9 mouse cellular contexts compared by ENCODE assay signal in genomic region chr6:52202362-52203120, GRCm38 (mm10). TPM values are rescaled to one million over a fixed set of nuclear protein-coding genes. Genes with fewer than 3 reads are reported as not detected.
A peak's percentile ranks its signal among the peaks of the same experiment; 100 is the strongest.
DNase-seq lines count a peak whose midpoint lies in the region; ATAC-seq and TF ChIP-seq lines count a peak whose summit lies in the region.
"Had no signal": no experiment of that assay in that cellular context is flagged by ENCODE, and none has a peak within 500 bp of the region (broad histone marks: within the 10 kb centered on the region; RNA-seq: fewer than 3 reads in every experiment).

No protein-coding gene starts in this region.

- peak; percentile 47 for DNase-seq in forebrain, embryonic 10.5 days (ENCODE audit: extremely low spot score, low spot score)
- peak; percentile 79 for DNase-seq in intestine, embryonic 14.5 days (ENCODE audit: low spot score)
- no peak for DNase-seq in cerebellum, postnatal 4 days (ENCODE audit: low spot score in 2 of 2)
- DNase-seq in Muller cell, postnatal 12 days (ENCODE audit: inconsistent ontology term): no peak
- no peak for DNase-seq in T-cell, adult 2 months (ENCODE audit: low spot score)
- DNase-seq: cerebellum, adult 8-10 months had no signal

- TF ChIP-seq EP300 in ES-Bruce4 (IDR thresholded peaks at IDR 0.05; ENCODE audit: insufficient read depth, low read depth, low read length): no peak

- no peak overlapping the region for H3K4me3 ChIP-seq in forebrain, embryonic 10.5 days
- no peak overlapping the region for H3K4me3 ChIP-seq in forebrain, embryonic 12.5 days (replicated peaks)
- peak overlapping the region; percentile 72 for H3K4me3 ChIP-seq in ES-Bruce4 (ENCODE audit: low read depth, low read length)
- peak overlapping the region; percentile 67 for H3K4me3 ChIP-seq in intestine, embryonic 14.5 days (ENCODE audit: low read depth, low read length)
- H3K4me3 ChIP-seq in liver, embryonic 15.5 days (replicated peaks): peak overlapping the region; percentile 50; the same call in 1 of the 2 replicates

- 2% methylated on average over 22 of the region's 22 CpGs for WGBS in forebrain, embryonic 10.5 days
- 1% methylated on average over 22 of the region's 22 CpGs for WGBS in forebrain, embryonic 12.5 days
- 27% methylated on average over 22 of the region's 22 CpGs for WGBS in intestine, embryonic 14.5 days
- WGBS in liver, embryonic 15.5 days (ENCODE audit: insufficient replicate concordance): 35% methylated on average over 22 of the region's 22 CpGs

- no peak for TF ChIP-seq CTCF in ES-Bruce4 (IDR thresholded peaks at IDR 0.05; ENCODE audit: low read depth, low read length)

- no peak for ATAC-seq in forebrain, embryonic 12.5 days (ENCODE audit: low FRiP score)
- no peak for ATAC-seq in intestine, embryonic 14.5 days (replicated peaks; ENCODE audit: low FRiP score, low TSS enrichment, low read depth)
- no peak for ATAC-seq in liver, embryonic 15.5 days (ENCODE audit: insufficient read depth)

- H3K4me1 ChIP-seq in forebrain, embryonic 10.5 days: peaks cover 16% of the 10 kb centered on the region
- H3K4me1 ChIP-seq in forebrain, embryonic 12.5 days: peaks cover 9% of the 10 kb centered on the region; the same call in 1 of the 2 replicates
- H3K4me1 ChIP-seq in ES-Bruce4 (ENCODE audit: control insufficient read depth, insufficient read depth, low read length): no peaks in the 10 kb centered on the region
- peaks cover 49% of the 10 kb centered on the region for H3K4me1 ChIP-seq in intestine, embryonic 14.5 days (replicated peaks; ENCODE audit: control insufficient read depth, insufficient read depth, low read length)
- H3K4me1 ChIP-seq in liver, embryonic 15.5 days (replicated peaks): no peaks in the 10 kb centered on the region; the same call in none of the 2 replicates

- no peak overlapping the region for H3K4me2 ChIP-seq in forebrain, embryonic 12.5 days
- peak overlapping the region; percentile 78 for H3K4me2 ChIP-seq in intestine, embryonic 14.5 days (ENCODE audit: low read length)
- H3K4me2 ChIP-seq in liver, embryonic 15.5 days: no peak overlapping the region

- H3K9ac ChIP-seq in forebrain, embryonic 12.5 days: no peak overlapping the region
- H3K9ac ChIP-seq in ES-Bruce4 (ENCODE audit: low read depth, poor library complexity, severe bottlenecking): peak overlapping the region; percentile 43; the same call in 1 of the 2 replicates
- peak overlapping the region; percentile 97 for H3K9ac ChIP-seq in intestine, embryonic 14.5 days (ENCODE audit: low read length)
- no peak overlapping the region for H3K9ac ChIP-seq in liver, embryonic 15.5 days

- peaks cover 100% of the 10 kb centered on the region for H3K27me3 ChIP-seq in forebrain, embryonic 10.5 days (ENCODE audit: poor library complexity, severe bottlenecking)
- H3K27me3 ChIP-seq in forebrain, embryonic 12.5 days: peaks cover 99% of the 10 kb centered on the region
- H3K27me3 ChIP-seq in ES-Bruce4 (ENCODE audit: control insufficient read depth, insufficient read depth, low read length, poor library complexity, severe bottlenecking): peaks cover 35% of the 10 kb centered on the region
- H3K27me3 ChIP-seq in intestine, embryonic 14.5 days (replicated peaks; ENCODE audit: control insufficient read depth, insufficient read depth, low read length): peaks cover 20% of the 10 kb centered on the region
- H3K27me3 ChIP-seq in liver, embryonic 15.5 days: peaks cover 100% of the 10 kb centered on the region

- no peak overlapping the region for H3K27ac ChIP-seq in forebrain, embryonic 10.5 days
- no peak overlapping the region for H3K27ac ChIP-seq in forebrain, embryonic 12.5 days
- no peak overlapping the region for H3K27ac ChIP-seq in ES-Bruce4 (ENCODE audit: insufficient read depth, low read length)
- peak overlapping the region; percentile 81 for H3K27ac ChIP-seq in intestine, embryonic 14.5 days (ENCODE audit: low read depth)
- no peak overlapping the region for H3K27ac ChIP-seq in liver, embryonic 15.5 days (replicated peaks)

- no peaks in the 10 kb centered on the region for H3K36me3 ChIP-seq in forebrain, embryonic 10.5 days (replicated peaks)
- no peaks in the 10 kb centered on the region for H3K36me3 ChIP-seq in forebrain, embryonic 12.5 days (replicated peaks)
- no peaks in the 10 kb centered on the region for H3K36me3 ChIP-seq in ES-Bruce4 (ENCODE audit: control insufficient read depth, insufficient read depth, low read length, poor library complexity, severe bottlenecking)
- peaks cover 11% of the 10 kb centered on the region; the same call in 1 of the 2 replicates for H3K36me3 ChIP-seq in intestine, embryonic 14.5 days (ENCODE audit: control insufficient read depth, insufficient read depth, low read length)
- H3K36me3 ChIP-seq in liver, embryonic 15.5 days (replicated peaks): no peaks in the 10 kb centered on the region

- TF ChIP-seq POLR2A in ES-Bruce4 (IDR thresholded peaks at IDR 0.05; ENCODE audit: insufficient read depth, low read length): no peak

- H3K9me3 ChIP-seq in forebrain, embryonic 10.5 days: no peaks in the 10 kb centered on the region
- no peaks in the 10 kb centered on the region for H3K9me3 ChIP-seq in forebrain, embryonic 12.5 days
- H3K9me3 ChIP-seq in ES-Bruce4 (replicated peaks; ENCODE audit: control insufficient read depth, insufficient read depth, low read length, poor library complexity, severe bottlenecking): no peaks in the 10 kb centered on the region
- no peaks in the 10 kb centered on the region for H3K9me3 ChIP-seq in intestine, embryonic 14.5 days (ENCODE audit: control insufficient read depth, low read length)
- no peaks in the 10 kb centered on the region for H3K9me3 ChIP-seq in liver, embryonic 15.5 days (replicated peaks)

RNA-seq across cellular contexts. Expression of gene Hoxa5, which starts 1.8 kb away (rescaled TPM):
- not detected in 2 replicates for polyA plus RNA-seq in forebrain, embryonic 10.5 days (2016; fragmentation: Nextera tagmentation; extraction: Ambion mirVana)
- not detected in 2 replicates for polyA plus RNA-seq in forebrain, embryonic 12.5 days (2016; fragmentation: Nextera tagmentation; extraction: Ambion mirVana)
- polyA plus RNA-seq in ES-Bruce4 (2011; ENCODE audit: insufficient read depth, insufficient read length, low read depth, missing spikeins): not detected in 2 replicates
- 30.1 and 34.1 TPM in 2 replicates for polyA plus RNA-seq in intestine, embryonic 14.5 days (2014; fragmentation: Nextera tagmentation; extraction: Ambion mirVana)
- 0.41 and 0.74 TPM in 2 replicates for polyA plus RNA-seq in liver, embryonic 15.5 days (2015; fragmentation: Nextera tagmentation; extraction: Ambion mirVana)

RNA-seq across cellular contexts. Expression of gene Hoxa6, which starts 6.0 kb away (rescaled TPM):
- not detected in 2 replicates for polyA plus RNA-seq in forebrain, embryonic 10.5 days (2016; fragmentation: Nextera tagmentation; extraction: Ambion mirVana)
- not detected in 2 replicates for polyA plus RNA-seq in forebrain, embryonic 12.5 days (2016; fragmentation: Nextera tagmentation; extraction: Ambion mirVana)
- polyA plus RNA-seq in ES-Bruce4 (2011; ENCODE audit: insufficient read depth, insufficient read length, low read depth, missing spikeins): not detected in 2 replicates
- polyA plus RNA-seq in intestine, embryonic 14.5 days (2014; fragmentation: Nextera tagmentation; extraction: Ambion mirVana): 2.5 and 3.9 TPM in 2 replicates
- polyA plus RNA-seq in liver, embryonic 15.5 days (2015; fragmentation: Nextera tagmentation; extraction: Ambion mirVana): not detected in 2 replicates

RNA-seq across cellular contexts. Expression of gene Hoxa3, which starts 10.6 kb away (rescaled TPM):
- not detected in 2 replicates for polyA plus RNA-seq in forebrain, embryonic 10.5 days (2016; fragmentation: Nextera tagmentation; extraction: Ambion mirVana)
- polyA plus RNA-seq in forebrain, embryonic 12.5 days (2016; fragmentation: Nextera tagmentation; extraction: Ambion mirVana): 0.32 TPM in 1 of 2 replicates, not detected in the other
- 0.25 TPM in 1 of 2 replicates, not detected in the other for polyA plus RNA-seq in ES-Bruce4 (2011; ENCODE audit: insufficient read depth, insufficient read length, low read depth, missing spikeins)
- polyA plus RNA-seq in intestine, embryonic 14.5 days (2014; fragmentation: Nextera tagmentation; extraction: Ambion mirVana): 9.2 and 9.7 TPM in 2 replicates
- 0.18 and 0.20 TPM in 2 replicates for polyA plus RNA-seq in liver, embryonic 15.5 days (2015; fragmentation: Nextera tagmentation; extraction: Ambion mirVana)

RNA-seq across cellular contexts. Expression of gene Gm28308, which starts 10.6 kb away (rescaled TPM):
- not detected in 2 replicates for polyA plus RNA-seq in forebrain, embryonic 10.5 days (2016; fragmentation: Nextera tagmentation; extraction: Ambion mirVana)
- not detected in 2 replicates for polyA plus RNA-seq in forebrain, embryonic 12.5 days (2016; fragmentation: Nextera tagmentation; extraction: Ambion mirVana)
- polyA plus RNA-seq in ES-Bruce4 (2011; ENCODE audit: insufficient read depth, insufficient read length, low read depth, missing spikeins): not detected in 2 replicates
- not detected in 2 replicates for polyA plus RNA-seq in intestine, embryonic 14.5 days (2014; fragmentation: Nextera tagmentation; extraction: Ambion mirVana)
- polyA plus RNA-seq in liver, embryonic 15.5 days (2015; fragmentation: Nextera tagmentation; extraction: Ambion mirVana): not detected in 2 replicates

RNA-seq across cellular contexts. Expression of gene Hoxa4, which starts 11.0 kb away (rescaled TPM):
- not detected in 2 replicates for polyA plus RNA-seq in forebrain, embryonic 10.5 days (2016; fragmentation: Nextera tagmentation; extraction: Ambion mirVana)
- polyA plus RNA-seq in forebrain, embryonic 12.5 days (2016; fragmentation: Nextera tagmentation; extraction: Ambion mirVana): not detected in 2 replicates
- polyA plus RNA-seq in ES-Bruce4 (2011; ENCODE audit: insufficient read depth, insufficient read length, low read depth, missing spikeins): not detected in 2 replicates
- polyA plus RNA-seq in intestine, embryonic 14.5 days (2014; fragmentation: Nextera tagmentation; extraction: Ambion mirVana): 7.5 and 7.7 TPM in 2 replicates
- polyA plus RNA-seq in liver, embryonic 15.5 days (2015; fragmentation: Nextera tagmentation; extraction: Ambion mirVana): 0.07 and 0.21 TPM in 2 replicates

Comparison
In these comparisons a context has a peak if more than half of its experiments do, and no peak if none do; other contexts are left out.
1. DNase-seq: peak in forebrain, embryonic 10.5 days (single experiment) and intestine, embryonic 14.5 days (single experiment); none in cerebellum, postnatal 4 days (0 of 2), Muller cell, postnatal 12 days (single experiment) and T-cell, adult 2 months (single experiment).
2. H3K4me3 ChIP-seq: peak in ES-Bruce4 (single experiment), intestine, embryonic 14.5 days (single experiment) and liver, embryonic 15.5 days (single experiment); none in forebrain, embryonic 10.5 days (single experiment) and forebrain, embryonic 12.5 days (single experiment).
3. H3K9ac ChIP-seq: peak in ES-Bruce4 (single experiment) and intestine, embryonic 14.5 days (single experiment); none in forebrain, embryonic 12.5 days (single experiment) and liver, embryonic 15.5 days (single experiment).
4. RNA of gene Hoxa5, which starts 1.8 kb away (polyA plus RNA-seq): 30.1 to 34.1 TPM in intestine, embryonic 14.5 days; 0.41 to 0.74 TPM in liver, embryonic 15.5 days, not detected in ES-Bruce4, not detected in forebrain, embryonic 12.5 days and not detected in forebrain, embryonic 10.5 days; every median in the first group is over 10 times any median in the second.